Mouse (Mus musculus): ENCODE measurements around the gene Xxylt1.

Gene Xxylt1

GRCm38 (mm10) chr16:30948216-30948615, 133.0 kb downstream of the Xxylt1 start:
- peak in 1 of 2 experiments; percentile 20 for DNase-seq

DNA sequence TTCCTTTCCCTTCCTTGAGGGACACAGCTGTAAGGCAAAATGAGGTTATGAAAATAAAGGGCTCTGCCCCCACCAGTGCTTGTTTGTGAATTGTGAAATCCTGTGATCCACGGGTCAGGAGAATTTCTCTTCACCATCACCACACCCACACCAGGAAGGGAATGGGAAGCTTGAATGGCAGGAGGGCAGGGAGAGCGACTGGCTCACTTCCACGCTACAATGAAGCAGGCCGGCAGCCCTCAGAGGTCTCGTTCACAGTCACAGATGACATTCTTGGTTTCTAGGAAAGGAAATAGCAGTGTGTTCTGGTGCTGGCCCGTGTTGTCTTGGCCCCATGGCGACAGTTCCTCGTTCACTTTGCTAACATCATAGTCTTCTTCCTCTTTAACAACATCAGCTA, 136.3 kb downstream of the Xxylt1 start:
- peak; percentile 64 to 77 for DNase-seq

GRCm38 (mm10) chr16:30943919-30944318, 137.3 kb downstream of the Xxylt1 start:
- DNase-seq = peak in 1 of 2 experiments; percentile 55

- DNase-seq = peak in 1 of 2 experiments; percentile 16
These were observed 140.5 kb downstream of the Xxylt1 start for GRCm38 (mm10) chr16:30940699-30941098.

DNA sequence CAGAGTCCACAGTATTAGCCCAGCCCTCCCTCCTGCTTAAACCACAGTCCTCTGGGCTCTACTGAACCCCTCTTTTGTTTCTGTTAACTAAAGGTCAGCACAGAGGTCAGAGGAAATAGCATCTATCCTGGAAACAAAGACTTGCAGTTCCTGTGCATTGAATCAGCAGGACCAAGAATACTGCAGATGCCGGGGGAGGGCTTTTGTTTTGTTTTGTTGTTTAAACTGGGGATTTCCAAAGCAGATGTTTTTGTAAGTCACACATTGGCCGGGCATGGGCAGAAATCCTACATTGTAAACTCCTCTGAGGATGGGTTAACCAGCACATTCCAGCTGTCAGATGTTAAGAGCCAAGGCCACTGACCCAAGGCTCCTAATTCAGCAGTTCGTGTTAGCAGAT, 141.3 kb downstream of the Xxylt1 start:
- peak; percentile 50 to 67 for DNase-seq

- peak in 1 of 2 experiments; percentile 35 for DNase-seq
These were observed 142.0 kb downstream of the Xxylt1 start for GRCm38 (mm10) chr16:30939210-30939609.

GRCm38 (mm10) chr16:30938664-30939063, 142.6 kb downstream of the Xxylt1 start:
- no peak for DNase-seq

DNA sequence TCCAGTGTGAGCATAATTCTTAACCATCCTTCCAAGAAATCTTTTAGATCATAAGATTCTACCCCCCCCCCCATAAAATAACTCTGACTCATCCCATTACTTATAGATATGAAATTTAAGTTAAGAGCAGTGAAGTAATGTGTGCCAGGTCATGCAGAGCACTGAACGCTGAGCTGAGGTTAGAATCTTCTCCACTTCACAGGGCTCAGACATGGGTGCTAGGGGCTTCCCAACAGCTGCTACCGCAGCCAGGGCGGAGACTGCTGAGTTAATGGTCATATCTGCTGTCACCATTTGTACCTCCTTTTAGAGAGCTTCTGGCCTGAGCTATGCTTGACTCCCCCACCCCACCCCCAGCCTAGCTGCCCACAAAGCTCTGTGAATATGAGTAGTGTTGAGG, 143.6 kb downstream of the Xxylt1 start:
- no peak for DNase-seq

- DNase-seq = no peak
These were observed 144.8 kb downstream of the Xxylt1 start for GRCm38 (mm10) chr16:30936471-30936870.

GRCm38 (mm10) chr16:30936012-30936461, 145.2 kb downstream of the Xxylt1 start:
- DNase-seq = no peak

GRCm38 (mm10) chr16:30934967-30935690, 146.1 kb downstream of the Xxylt1 start:
- DNase-seq = peak; percentile 11 to 58

GRCm38 (mm10) chr16:30934205-30934780, 146.9 kb downstream of the Xxylt1 start:
- peak in 1 of 2 experiments; percentile 40 for DNase-seq

GRCm38 (mm10) chr16:30933366-30933765, 147.9 kb downstream of the Xxylt1 start:
- DNase-seq = peak; percentile 36 to 71

DNA sequence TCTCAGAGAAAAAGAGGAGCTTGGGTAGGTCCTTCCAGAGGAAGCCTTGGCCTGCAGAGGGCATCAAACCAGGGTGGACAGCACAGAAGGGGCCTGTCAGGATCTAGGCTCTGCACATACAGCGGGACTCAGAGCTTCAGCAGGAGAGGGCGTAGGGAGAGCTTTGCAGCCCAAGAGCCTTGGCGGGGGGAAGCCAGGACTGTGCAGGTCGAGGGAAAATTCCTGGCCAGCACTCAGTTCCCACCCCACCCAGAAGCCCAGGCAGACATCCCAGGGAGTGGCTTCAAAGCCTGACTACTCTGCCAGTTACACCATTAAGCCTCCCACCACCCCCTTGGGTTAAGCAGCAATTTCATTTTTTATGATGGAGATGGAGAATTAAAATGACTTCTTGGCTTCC, 148.4 kb downstream of the Xxylt1 start:
- DNase-seq = peak in 1 of 2 experiments; percentile 38

DNA sequence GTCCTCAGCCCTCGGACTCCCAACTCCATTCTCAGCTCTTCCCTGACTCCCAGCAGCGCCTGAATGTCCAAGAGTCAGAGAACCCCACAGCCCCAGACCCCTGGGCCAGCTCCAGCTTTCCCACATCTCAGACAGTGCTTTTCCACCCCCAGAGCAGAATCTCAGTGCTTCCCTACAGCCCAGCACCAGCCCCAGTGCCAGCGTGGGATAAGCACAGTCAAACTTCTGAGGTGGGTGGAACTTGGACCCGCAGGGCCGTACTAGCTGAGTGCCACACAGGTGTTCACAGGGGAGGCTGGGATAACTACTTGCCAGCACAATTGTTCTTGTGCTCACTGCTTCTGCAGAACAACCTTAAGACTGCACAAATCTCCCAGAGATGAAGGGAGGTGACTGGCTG, 149.0 kb downstream of the Xxylt1 start:
- no peak for DNase-seq

DNA sequence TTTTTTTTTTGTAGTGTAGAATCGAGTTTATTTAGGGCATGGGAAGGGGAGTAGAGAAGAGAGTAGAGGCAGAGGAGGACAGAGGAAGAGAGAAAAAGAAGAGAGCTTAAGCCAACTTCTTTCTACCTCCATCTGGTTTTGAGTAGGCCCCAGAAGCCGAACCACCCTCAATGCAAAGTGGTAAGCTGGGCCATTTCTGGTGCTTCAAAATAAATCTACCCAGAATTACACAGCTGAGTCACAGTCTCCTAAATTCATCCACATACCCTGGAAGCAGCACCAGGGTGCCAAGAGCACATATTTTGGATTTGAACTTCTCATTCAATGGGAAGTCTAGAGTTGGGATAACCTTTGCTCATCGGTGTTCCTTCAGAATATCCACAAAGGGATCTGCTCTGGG, 152.1 kb downstream of the Xxylt1 start:
- DNase-seq = no peak

GRCm38 (mm10) chr16:30928076-30928750, 153.0 kb downstream of the Xxylt1 start:
- no peak for DNase-seq

GRCm38 (mm10) chr16:30925496-30925895, 155.7 kb downstream of the Xxylt1 start:
- no peak for DNase-seq

- no peak for DNase-seq
These were observed 157.3 kb downstream of the Xxylt1 start for GRCm38 (mm10) chr16:30923899-30924298.

DNA sequence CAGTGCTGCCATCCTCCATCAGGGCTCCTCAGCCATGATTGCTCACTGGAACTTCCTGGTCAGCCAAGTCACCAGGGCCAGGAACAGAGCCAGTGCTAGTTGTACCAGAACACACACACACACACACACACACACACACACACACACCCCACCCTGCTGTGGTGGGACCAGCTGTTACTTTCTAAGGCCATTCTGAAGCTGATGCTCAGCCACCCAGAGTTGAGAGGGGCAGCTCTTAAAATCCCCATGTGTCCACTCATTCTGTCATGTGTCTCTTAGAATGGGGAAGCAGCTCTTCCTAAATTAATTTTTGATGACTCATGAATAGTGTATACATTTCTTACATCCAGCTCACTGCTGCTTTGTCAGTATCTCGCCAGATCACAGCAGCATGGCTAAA, 158.7 kb downstream of the Xxylt1 start:
- no peak for DNase-seq

DNA sequence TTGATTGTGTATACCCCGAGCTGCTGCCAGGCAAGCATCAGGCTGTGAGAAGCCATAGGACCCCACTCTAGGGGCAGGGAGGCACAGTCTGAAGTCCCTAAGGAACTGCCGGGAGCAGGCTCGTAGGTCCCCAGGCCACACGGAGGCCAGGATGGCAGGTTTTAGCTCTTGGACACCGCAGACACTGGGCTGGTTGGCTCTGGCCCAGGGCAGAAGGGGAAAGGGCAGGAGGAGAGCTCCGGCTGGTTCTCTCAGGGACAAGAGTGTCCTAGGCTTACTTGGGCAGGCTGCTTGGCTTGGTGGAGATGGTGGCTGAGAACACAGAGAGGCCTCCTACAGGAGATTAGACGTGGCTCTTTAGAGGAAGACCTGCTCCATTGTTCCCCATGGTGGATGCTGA, 162.4 kb downstream of the Xxylt1 start:
- DNase-seq = peak in 1 of 2 experiments; percentile 16

DNA sequence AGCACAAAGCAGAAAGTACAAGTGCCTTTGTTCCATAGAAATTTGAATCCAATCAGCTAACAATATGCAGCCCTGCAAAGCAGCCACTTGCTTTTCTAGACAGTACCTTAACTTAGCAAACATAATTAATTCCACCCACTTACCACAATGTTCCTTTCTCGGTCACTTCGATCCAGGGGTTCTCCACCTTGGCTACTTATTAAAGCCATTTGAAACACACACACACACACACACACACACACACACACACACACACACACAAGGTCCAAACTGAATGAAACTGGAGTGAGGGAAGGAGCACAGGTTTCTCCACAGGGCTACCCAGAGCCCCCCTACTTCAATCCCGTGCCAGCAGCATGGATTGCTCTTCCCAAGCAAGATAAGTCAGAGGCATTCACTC, 164.3 kb downstream of the Xxylt1 start:
- peak; percentile 44 to 66 for DNase-seq

DNA sequence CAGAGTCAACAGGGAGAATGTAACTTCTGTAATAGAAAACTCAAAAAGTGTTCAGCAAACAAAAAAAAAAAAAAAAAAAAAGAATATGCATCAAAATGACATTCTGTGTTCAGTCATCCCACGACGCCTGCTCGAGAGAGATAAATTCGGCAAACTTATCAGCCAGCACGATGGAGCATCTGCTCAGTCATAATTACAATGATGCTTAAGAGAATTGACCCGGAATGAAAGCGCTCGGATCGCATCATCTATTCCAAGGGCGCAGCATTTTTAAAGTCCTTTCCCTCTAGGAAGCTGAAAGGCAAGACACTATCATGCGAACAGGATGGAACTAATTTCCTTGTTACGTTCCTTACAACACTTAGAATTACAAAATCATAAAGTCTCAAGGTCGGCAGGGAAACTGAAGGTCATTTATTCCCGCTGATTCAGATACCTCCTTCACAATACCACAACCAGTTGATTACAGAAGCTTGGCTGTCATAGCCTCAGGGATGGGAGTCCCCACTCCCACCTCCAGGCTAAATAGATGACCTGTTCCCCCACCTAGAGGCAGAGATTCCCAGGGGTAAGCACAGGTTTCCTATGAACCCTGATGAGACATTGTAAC, 165.5 kb downstream of the Xxylt1 start:
- DNase-seq = no peak
